Mouse (Mus musculus) limb, embryonic 11.5 days (tissue): Measurements from ENCODE around the gene Rab14. TPM values are rescaled to one million over a fixed set of nuclear protein-coding genes. Genes with fewer than 3 reads are reported as not detected.

ENCODE experiments used
- ATAC-seq: fragments of 200-750 bp; cut with Nextera tagmentation; 2 replicates; pipeline ENCODE4 v1.8.0; 2017; ENCODE audit warnings: low read depth; ENCODE audit not compliant: insufficient number of reproducible peaks, low FRiP score, low TSS enrichment
- DNase-seq: peaks from one replicate; pipeline ENCODE4 v3.0.0-alpha.2; 2015; ENCODE audit warnings: low spot score
- H3K27ac ChIP-seq: fragments of 300-500 bp; sonication (generic); replicated peaks from 2 replicates; pipeline ENCODE4 v1.5.1; 2014; ENCODE audit warnings: low read depth, mild to moderate bottlenecking, low read length
- H3K27me3 ChIP-seq: fragments of 300-500 bp; sonication (generic); 2 replicates; pipeline ENCODE4 v1.6.1; 2014; ENCODE audit warnings: mild to moderate bottlenecking, low read length, mixed read lengths; ENCODE audit not compliant: control insufficient read depth, insufficient read depth
- H3K36me3 ChIP-seq: fragments of 300-500 bp; sonication (generic); 2 replicates; pipeline ENCODE4 v1.6.1; 2014; ENCODE audit warnings: mild to moderate bottlenecking, low read length, moderate library complexity, mixed read lengths; ENCODE audit not compliant: control insufficient read depth, insufficient read depth
- H3K4me1 ChIP-seq: fragments of 300-500 bp; sonication (generic); 2 replicates; pipeline ENCODE4 v1.6.1; 2014; ENCODE audit warnings: low read length, mixed read lengths; ENCODE audit not compliant: control insufficient read depth, insufficient read depth
- H3K4me2 ChIP-seq: fragments of 300-500 bp; sonication (generic); 2 replicates; pipeline ENCODE4 v1.6.1; 2014; ENCODE audit warnings: low read depth, mild to moderate bottlenecking, moderate library complexity; ENCODE audit not compliant: severe bottlenecking
- H3K4me3 ChIP-seq: fragments of 300-500 bp; sonication (generic); 2 replicates; pipeline ENCODE4 v1.5.1; 2014; ENCODE audit warnings: low read depth, low read length
- H3K9ac ChIP-seq: fragments of 300-500 bp; sonication (generic); 2 replicates; pipeline ENCODE4 v1.6.1; 2014; ENCODE audit warnings: mild to moderate bottlenecking, low read length
- H3K9me3 ChIP-seq: fragments of 300-500 bp; sonication (generic); 2 replicates; pipeline ENCODE4 v1.6.1; 2016; ENCODE audit warnings: low read length; ENCODE audit not compliant: control insufficient read depth
- WGBS: fragments of 180-500 bp; shearing (Covaris S2); extraction: QIAGEN DNeasy Blood & Tissue Kit; methylation state at CpG from one replicate; pipeline ENCODE4 v1.1.7; 2014; 5-methylcytosine and 5-hydroxymethylcytosine counted together
- polyA plus RNA-seq: library from polyadenylated mRNA; unstranded; fragments of >200 nt; fragmentation: Nextera tagmentation; extraction: Ambion mirVana; gene quantifications from 2 replicates; pipeline ENCODE4 v1.2.1, GENCODE M21; 2014

Rab14 gene
- polyA plus RNA-seq, 1 experiment from 2014 or later: 219 TPM

- Histone ChIP-seq H3K9me3 (no peaks in the 10 kb centered on the region), H3K4me2 (no peak overlapping the region), H3K9ac (no peak overlapping the region), H3K4me1 (no peaks in the 10 kb centered on the region), H3K4me3 (no peak overlapping the region), H3K27ac (no peak overlapping the region), H3K27me3 (peaks cover 2% of the 10 kb centered on the region; the same call in 1 of the 2 replicates), H3K36me3 (no peaks in the 10 kb centered on the region)
- WGBS: 84% methylated on average over 3 of the region's 3 CpGs
- ATAC-seq (no peak), DNase-seq (no peak)
These were observed 10.8 kb upstream of the Rab14 start for GRCm38 (mm10) chr2:35211681-35212080.

- ATAC-seq: no peak
- Histone ChIP-seq H3K27ac (no peak overlapping the region), H3K9me3 (no peaks in the 10 kb centered on the region), H3K4me1 (no peaks in the 10 kb centered on the region), H3K4me3 (no peak overlapping the region), H3K9ac (no peak overlapping the region), H3K27me3 (peaks cover 2% of the 10 kb centered on the region; the same call in 1 of the 2 replicates), H3K36me3 (no peaks in the 10 kb centered on the region), H3K4me2 (no peak overlapping the region)
- no peak for DNase-seq
- WGBS: 69% methylated on average over 8 of the region's 8 CpGs
These were observed 8.2 kb upstream of the Rab14 start for GRCm38 (mm10) chr2:35208931-35209665.

- H3K27ac ChIP-seq: no peak overlapping the region
- no peak overlapping the region for H3K4me3 ChIP-seq
- WGBS: 85% methylated on average over 3 of the region's 3 CpGs
- no peaks in the 10 kb centered on the region for H3K9me3 ChIP-seq
- 0 out of 2 replicates have a peak, but pooled peaks cover 2% of the 10 kb centered on the region for H3K27me3 ChIP-seq
- H3K4me1 ChIP-seq: no peaks in the 10 kb centered on the region
- H3K36me3 ChIP-seq: no peaks in the 10 kb centered on the region
- ATAC-seq (no peak), DNase-seq (no peak)
- H3K4me2 ChIP-seq: no peak overlapping the region
- no peak overlapping the region for H3K9ac ChIP-seq
These were observed 7.1 kb upstream of the Rab14 start for GRCm38 (mm10) chr2:35208054-35208453.

- Histone ChIP-seq H3K36me3 (no peaks in the 10 kb centered on the region), H3K4me3 (no peak overlapping the region), H3K4me1 (no peaks in the 10 kb centered on the region), H3K27me3 (0 out of 2 replicates have a peak, but pooled peaks cover 2% of the 10 kb centered on the region), H3K27ac (no peak overlapping the region), H3K9ac (no peak overlapping the region), H3K4me2 (no peak overlapping the region), H3K9me3 (no peaks in the 10 kb centered on the region)
- WGBS: 88% methylated on average over 3 of the region's 3 CpGs
- DNase-seq: no peak
- no peak for ATAC-seq
These were observed 5.8 kb upstream of the Rab14 start for GRCm38 (mm10) chr2:35206761-35207160.

- Histone ChIP-seq H3K4me3 (no peak overlapping the region), H3K36me3 (no peaks in the 10 kb centered on the region), H3K9me3 (no peaks in the 10 kb centered on the region), H3K27ac (no peak overlapping the region), H3K4me1 (peaks cover 6% of the 10 kb centered on the region), H3K27me3 (no peaks in the 10 kb centered on the region), H3K4me2 (no peak overlapping the region), H3K9ac (no peak overlapping the region)
- no peak for ATAC-seq
- DNase-seq: no peak
These were observed 2.8 kb upstream of the Rab14 start for GRCm38 (mm10) chr2:35203729-35204128.

- Histone ChIP-seq H3K9ac (peak overlapping the region; percentile 99), H3K4me2 (peak overlapping the region; percentile 86), H3K36me3 (no peaks in the 10 kb centered on the region), H3K27me3 (no peaks in the 10 kb centered on the region), H3K4me1 (peaks cover 6% of the 10 kb centered on the region), H3K9me3 (no peaks in the 10 kb centered on the region), H3K4me3 (peak overlapping the region; percentile 99), H3K27ac (peak overlapping the region; percentile 96)
- DNase-seq (peak; percentile 62), ATAC-seq (peak; percentile 72)
- WGBS: under 1% methylated on average over 81 of the region's 90 CpGs
These were observed 686 bp downstream of the Rab14 start for GRCm38 (mm10) chr2:35199971-35200897.

GRCm38 (mm10) chr2:35199541-35199940 lies 1.4 kb downstream of the Rab14 start:
- DNase-seq (no peak), ATAC-seq (no peak)
- WGBS: 16% methylated on average over 5 of the region's 5 CpGs
- peaks cover 6% of the 10 kb centered on the region for H3K4me1 ChIP-seq
- no peaks in the 10 kb centered on the region for H3K9me3 ChIP-seq
- H3K27ac ChIP-seq: no peak overlapping the region
- H3K27me3 ChIP-seq: no peaks in the 10 kb centered on the region
- H3K9ac ChIP-seq: peak overlapping the region; percentile 99
- H3K4me2 ChIP-seq: peak overlapping the region; percentile 86
- peak overlapping the region; percentile 99 for H3K4me3 ChIP-seq
- no peaks in the 10 kb centered on the region for H3K36me3 ChIP-seq

- no peak overlapping the region for H3K4me2 ChIP-seq
- H3K4me3 ChIP-seq: no peak overlapping the region
- no peak overlapping the region for H3K27ac ChIP-seq
- ATAC-seq (no peak), DNase-seq (no peak)
- H3K9me3 ChIP-seq: no peaks in the 10 kb centered on the region
- H3K36me3 ChIP-seq: no peaks in the 10 kb centered on the region
- H3K9ac ChIP-seq: no peak overlapping the region
- H3K4me1 ChIP-seq: peaks cover 6% of the 10 kb centered on the region
- no peaks in the 10 kb centered on the region for H3K27me3 ChIP-seq
- 91% methylated on average over 6 of the region's 6 CpGs for WGBS
These were observed 5.0 kb downstream of the Rab14 start for GRCm38 (mm10) chr2:35195626-35196544.
